Mouse (Mus musculus) cerebellum, adult 11-12 months (tissue): ENCODE results near the gene Cdkn2aip.

Experiments used
- DNase-seq: peaks from one replicate; pipeline ENCODE4 v3.0.0; 2022

Gene Cdkn2aip

GRCm38 (mm10) chr8:47693119-47693518, 20.6 kb downstream of the Cdkn2aip start:
- peak; percentile 34 for DNase-seq

DNA sequence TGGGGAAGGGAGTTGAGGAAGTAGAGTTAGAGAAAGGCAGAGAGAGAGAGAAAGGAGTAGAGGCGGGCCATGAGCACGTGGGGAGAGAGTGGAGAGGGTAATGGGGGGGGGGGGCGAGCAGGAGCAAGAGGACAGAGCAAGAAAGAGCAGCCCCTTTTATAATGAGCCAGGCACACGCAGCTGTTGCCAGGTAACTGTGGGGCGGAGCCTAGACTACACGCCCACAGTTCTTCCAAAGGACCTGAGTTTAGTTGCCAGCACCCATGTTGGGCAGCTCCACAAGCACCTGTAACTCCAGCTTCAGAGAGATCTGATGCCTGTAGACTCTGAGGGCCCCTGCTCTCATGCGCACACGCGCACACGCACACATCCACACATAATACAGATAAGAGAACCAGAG, 21.9 kb downstream of the Cdkn2aip start:
- DNase-seq: no peak

DNA sequence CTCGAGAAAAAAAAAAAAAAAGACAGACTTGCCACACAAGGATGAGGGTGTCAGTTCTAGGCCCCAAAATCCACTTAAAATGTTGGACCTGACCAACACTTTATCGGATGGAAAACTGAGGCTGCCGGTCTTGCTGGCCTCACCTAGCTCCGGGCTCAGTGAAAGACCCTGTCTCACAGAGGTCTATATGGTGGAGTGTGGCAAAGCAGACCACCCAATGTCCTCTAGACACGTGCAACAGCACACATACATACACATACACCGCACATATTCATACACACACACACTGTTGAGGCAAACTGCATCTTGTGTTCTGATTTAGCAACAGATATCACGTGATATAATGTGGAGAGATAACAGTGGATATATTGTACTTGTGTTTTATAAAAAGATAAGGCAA, 22.4 kb downstream of the Cdkn2aip start:
- no peak for DNase-seq

DNA sequence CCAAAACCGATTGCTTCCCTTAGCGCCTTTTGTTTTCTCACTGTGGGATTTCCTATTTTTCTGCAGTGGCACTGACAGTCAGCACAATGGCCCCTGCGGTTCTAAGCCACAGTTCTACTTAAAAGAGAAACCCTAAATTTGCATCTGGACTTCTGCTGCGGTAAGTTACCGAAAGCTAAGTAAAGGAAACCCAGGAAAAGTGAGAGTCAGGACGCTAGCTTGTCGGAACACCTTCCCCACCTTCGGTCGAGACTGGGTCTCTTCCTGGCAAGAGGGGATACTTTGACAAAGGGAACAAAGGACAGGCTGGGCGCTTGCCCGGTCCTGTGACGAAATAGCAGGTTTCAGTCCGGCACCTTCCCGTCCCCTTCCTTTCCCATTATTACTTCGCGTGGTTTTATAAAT, 23.1 kb downstream of the Cdkn2aip start:
- no peak for DNase-seq

DNA sequence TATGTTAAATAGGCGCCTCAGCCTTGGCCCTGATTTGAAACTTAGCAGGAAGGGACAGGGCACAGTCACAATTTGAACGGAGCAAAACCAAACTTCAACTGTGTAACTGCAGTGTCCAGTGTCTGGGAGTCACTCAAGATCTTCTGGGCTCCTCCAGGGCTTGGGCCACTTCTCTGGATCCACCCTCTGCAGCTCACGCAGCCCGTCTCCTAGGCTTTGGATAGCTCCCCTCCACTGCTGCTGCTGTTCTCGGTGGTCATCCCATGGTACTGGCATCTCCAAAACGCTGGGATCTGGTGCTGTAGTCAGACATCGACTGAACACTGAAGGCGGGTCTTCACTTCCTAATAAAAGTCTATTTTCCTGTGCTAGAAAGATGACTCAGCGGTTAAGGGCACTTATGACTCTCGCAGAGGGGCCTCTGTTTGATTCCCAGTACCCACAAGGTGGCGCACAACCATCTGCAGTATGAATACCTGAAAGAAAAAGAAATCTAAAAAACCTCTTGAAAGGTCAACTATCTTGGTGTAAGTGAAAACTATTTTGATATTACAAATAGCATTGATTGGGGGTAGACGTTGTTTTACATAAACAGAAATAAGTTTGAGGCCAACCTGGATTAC, 23.9 kb downstream of the Cdkn2aip start:
- DNase-seq: no peak

- no peak for DNase-seq
Observed at GRCm38 (mm10) chr8:47684441-47684840, 29.3 kb downstream of the Cdkn2aip start.

DNA sequence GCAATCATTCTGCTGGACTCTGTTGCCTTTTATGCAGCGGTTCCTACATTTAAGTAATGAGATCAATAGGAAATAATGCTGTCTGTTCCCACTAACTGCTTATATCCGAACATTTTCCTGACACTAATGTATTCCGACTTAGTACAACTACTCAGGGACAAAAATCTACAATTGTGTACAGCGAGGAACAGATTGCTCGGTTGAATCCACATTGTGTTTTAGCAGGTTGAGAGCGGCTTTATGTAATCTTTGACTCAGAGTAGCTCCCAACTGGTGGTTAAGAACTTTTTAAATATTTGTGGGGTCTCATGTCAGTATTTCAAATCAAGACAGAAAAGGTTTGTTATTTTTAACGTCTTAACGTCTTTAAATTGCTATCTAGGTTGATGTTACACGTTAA, 29.7 kb downstream of the Cdkn2aip start:
- no peak for DNase-seq

DNA sequence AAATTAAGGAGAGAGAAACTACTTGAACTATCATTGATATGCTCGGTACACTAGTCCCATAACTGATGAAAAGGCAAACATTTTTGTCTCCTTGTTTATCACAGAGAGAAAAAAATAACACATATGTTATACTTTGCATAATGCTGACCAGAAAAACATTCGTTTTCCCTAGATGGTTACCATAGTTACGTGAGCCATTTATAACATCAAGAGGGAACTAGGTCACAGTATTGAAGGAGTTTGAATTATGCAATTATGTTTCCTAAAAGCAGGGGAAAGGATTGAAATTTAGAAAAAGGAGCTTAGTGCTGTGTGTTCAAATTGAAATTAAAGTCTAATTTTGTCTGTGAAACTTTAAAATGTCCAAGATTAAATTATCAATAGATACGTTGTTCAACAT, 33.4 kb downstream of the Cdkn2aip start:
- no peak for DNase-seq

DNA sequence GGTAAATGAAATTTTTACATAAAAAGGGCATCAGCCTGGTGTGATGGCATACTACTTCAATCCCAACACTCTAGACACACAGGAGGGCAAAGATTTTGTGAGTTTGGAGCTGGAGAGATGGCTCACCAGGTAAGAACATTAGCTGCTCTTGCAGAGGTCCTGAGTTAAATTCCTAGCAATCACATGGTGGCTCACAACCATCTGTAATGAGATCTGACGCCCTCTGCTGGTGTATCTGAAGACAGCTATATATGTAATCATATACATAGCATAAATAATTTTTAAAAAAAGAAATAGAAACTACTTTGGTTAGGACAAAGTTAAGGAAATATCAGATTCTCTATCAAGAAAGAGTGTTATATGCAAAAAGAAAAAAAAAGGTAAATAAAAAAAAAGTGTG, 34.1 kb downstream of the Cdkn2aip start:
- no peak for DNase-seq

DNA sequence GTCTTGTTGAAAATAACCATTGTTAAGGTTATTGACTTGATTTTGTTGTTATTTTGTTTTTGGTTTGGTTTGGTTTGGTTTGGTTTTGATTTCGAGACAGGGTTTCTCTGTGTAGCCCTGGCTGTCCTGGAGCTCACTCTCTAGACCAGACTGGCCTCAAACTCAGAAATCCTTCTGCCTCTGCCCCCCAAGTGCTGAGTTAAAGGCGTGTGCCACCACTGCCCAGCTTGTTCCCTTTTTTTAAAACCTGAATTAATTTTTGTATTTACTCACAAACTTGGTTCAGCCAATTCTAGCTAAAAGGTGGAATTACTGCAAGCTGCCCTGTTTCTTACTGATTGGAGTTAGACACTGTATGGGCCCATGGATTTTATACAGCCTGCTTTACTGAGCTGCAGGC, 37.1 kb downstream of the Cdkn2aip start:
- DNase-seq: no peak

DNA sequence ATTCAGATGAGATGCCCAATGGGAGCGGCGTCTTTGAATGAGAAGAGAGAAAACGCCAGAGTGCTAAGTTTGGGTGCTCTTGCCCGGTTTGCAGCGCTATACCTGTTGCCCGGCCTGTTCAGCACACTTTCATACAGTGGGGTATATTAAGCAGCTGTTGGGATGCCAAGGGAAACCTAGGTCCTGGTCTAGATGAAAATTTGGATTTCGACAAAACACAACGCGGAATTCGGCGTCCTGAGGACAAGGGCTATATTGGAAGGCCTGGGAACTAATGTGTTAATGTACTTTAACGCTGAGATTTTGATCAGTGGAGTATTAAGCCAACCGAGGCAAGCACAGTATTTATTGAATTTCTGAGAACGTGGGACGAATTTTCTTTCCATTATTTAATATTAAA, 37.5 kb downstream of the Cdkn2aip start:
- peak; percentile 45 for DNase-seq

GRCm38 (mm10) chr8:47675786-47676185, 37.9 kb downstream of the Cdkn2aip start:
- DNase-seq: no peak

DNA sequence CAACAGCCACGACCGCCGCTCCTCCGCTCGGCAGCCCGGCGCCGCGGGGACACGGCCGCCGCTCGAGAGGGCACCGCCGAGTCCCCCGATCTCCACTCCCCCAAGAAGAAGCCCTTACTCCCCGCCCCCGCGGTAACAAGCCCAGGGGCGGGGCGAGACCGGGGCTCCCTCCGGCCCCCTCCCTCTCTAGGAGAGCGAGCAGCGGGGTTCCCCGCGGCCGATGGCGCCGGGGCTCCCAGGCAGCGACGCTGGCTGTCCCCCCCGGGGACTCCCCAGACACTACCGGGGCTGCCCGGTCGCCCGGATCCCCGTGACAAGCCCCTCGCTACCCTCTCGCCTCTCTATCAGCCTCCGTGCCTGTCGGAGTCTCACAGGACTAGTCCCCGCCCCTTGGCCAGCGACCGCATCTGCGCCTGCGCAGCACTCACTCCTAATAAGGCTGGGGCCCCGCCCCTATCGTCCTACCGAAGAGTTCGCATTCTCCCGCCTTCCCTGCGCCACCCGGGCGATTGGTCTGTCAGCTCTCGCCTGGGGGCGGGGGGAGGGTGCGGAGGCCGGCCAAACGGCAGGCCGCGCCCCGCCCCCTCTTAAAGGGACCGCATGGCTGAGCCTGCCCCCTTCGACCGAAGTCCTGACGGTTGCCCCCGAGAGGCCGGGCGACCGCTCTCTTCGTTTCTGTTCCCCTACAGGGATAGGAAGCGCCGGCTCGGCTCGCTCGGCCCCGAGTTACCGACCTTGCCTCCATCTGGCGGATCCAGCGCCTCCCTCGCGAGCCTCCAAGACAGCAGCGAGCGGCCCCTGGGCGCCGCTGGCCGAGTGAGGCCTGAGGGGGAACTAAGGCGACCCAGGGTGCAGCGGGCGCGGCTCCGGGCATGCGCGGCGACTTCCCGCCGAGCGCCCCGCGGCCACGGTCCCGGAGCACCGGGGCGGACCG, 38.7 kb downstream of the Cdkn2aip start, which contains the start of gene Ing2:
Gene Ing2 (minus strand): TSS at position 780 of the 934 bp plus-strand sequence.
- peak; percentile 100 for DNase-seq

GRCm38 (mm10) chr8:47674140-47674776, 39.5 kb downstream of the Cdkn2aip start:
- no peak for DNase-seq

DNA sequence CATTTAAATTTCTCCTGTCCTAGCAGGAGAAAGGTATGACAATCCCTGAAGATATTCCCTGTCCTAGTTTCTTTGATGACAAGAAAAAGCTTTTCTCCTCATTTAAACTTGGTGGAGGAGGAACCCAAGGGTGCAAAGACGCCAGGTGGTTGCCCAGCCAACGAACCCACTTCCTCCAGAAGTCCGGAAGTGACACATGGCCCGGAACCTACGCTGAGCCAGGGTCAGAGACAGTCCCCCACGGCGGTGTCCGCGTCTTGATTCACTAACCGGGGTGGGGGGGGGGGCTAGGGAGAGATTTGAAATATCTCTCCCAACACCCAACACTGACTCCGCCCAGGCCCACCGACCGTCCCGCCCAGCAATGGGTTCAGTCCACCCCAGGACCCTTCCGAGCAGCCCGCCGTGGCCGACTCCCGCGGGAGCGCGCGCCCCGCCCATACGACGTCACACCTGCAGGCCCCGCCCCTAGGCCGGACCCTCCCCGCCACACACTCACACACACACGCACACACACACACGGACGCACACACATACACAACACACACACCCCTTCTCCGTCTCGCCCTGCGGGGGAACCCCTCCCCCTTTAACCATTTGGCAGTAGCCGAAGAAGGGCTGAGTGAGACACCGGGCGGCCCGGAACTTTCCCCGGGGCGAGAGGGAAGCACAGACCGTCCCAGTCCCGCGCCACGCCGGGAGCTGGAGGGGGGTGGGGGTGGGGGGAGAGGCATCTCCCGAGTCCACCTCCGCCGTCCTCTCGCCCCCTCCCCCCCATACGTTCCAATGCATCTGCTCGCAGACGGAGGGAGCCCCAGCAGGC, 40.2 kb downstream of the Cdkn2aip start:
- DNase-seq: peak; percentile 88

GRCm38 (mm10) chr8:47664231-47664785, 49.4 kb downstream of the Cdkn2aip start:
- DNase-seq: no peak

- no peak for DNase-seq
Observed at GRCm38 (mm10) chr8:47663201-47663600, 50.5 kb downstream of the Cdkn2aip start.

- DNase-seq: no peak
Observed at GRCm38 (mm10) chr8:47662716-47663115, 51.0 kb downstream of the Cdkn2aip start.

DNA sequence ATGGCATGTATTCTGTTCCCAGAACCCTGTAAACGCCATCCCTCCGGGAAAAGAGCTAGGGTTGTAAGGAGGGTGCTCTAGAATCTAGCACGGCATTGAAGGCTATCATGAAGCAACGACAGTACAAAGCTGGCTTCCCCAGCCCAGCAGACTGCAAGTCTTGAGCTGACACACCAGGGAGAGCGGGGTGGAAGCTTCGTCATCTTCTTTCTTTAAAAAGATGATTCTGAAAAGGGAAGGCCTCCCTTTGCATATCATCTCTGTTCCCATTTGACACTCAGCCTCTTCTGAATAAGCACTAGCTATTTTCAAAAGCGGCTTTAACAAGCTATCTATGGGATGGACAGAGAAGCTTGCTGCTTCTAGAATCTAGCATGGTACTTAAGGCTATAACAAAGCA, 53.3 kb downstream of the Cdkn2aip start:
- no peak for DNase-seq

GRCm38 (mm10) chr8:47659463-47659862, 54.3 kb downstream of the Cdkn2aip start:
- no peak for DNase-seq
